Mouse (Mus musculus): ENCODE results near the gene Cdkal1. TPM values are rescaled to one million over a fixed set of nuclear protein-coding genes. Genes with fewer than 3 reads are reported as not detected.
A peak's percentile ranks its signal among the peaks of the same experiment; 100 is the strongest.

Cdkal1 gene
- total and polyA plus RNA-seq, 2 experiments from 2014 or later = 11.1 to 18.9 TPM

DNA sequence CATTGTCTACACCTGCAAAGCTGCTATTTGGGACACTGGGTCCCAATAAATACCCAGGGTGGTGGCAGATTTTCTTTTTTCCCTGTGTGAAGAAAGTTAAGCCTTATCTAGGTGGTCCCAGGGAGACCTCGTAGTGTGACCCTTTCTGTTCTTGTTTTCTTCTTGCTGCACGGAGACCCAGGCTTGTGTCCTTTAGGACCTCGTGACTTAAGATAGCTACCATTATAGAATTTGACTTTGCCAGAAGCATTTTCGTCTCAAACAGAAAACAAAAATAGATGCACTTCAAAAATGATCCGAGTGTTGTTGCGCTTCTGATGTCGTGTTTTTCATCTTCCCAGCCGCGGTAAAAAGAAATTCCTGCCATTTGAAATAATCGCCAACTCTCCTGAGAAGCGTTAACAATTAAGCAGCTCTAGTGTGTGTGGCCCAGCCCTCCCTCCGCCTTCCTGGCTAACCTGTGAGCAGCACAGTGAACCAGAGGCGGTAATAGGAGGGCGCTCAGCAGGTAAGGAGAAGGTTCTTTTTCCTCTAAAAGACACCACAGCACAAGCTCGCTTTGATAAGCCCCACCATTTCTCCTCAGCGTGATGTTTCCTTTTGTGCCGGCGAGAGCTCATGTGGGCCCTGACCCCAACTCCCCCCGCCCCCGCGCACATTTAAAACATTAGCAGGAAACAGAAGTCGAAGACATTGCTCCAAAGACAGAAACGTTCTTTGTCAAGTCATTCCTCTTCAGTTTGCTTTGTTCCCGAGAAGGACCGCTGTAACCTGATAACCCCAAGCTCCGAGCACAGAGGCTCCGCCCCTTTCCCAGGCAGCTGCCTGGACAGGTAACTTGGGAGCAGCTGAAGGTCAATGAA, 645.1 kb downstream of the Cdkal1 start:
- Histone ChIP-seq H3K27ac (no peak overlapping the region), H3K4me2 (ENCODE audit: low read depth, low read length) (peak overlapping the region; percentile 60), H3K27me3 (ENCODE audit: insufficient read depth, low read length) (no peaks in the 10 kb centered on the region), H3K4me1 (ENCODE audit: insufficient read depth, low read length) (peaks cover 6% of the 10 kb centered on the region; the same call in 1 of the 2 replicates), H3K36me3 (ENCODE audit: insufficient read depth, low read length) (no peaks in the 10 kb centered on the region), H3K4me3 (ENCODE audit: low read length) (peak overlapping the region; percentile 28), H3K9me3 (ENCODE audit: low read length) (no peaks in the 10 kb centered on the region), H3K9ac (replicated peaks; ENCODE audit: low read length) (peak overlapping the region; percentile 35)
- no peak for TF ChIP-seq CTCF (IDR thresholded peaks at IDR 0.05; ENCODE audit: low read depth)
- ATAC-seq = peak; percentile 66; the same call in 1 of the 2 replicates
- DNase-seq (ENCODE audit: low spot score) = peak; percentile 44
- 4% methylated on average over 27 of the region's 27 CpGs for WGBS

DNA sequence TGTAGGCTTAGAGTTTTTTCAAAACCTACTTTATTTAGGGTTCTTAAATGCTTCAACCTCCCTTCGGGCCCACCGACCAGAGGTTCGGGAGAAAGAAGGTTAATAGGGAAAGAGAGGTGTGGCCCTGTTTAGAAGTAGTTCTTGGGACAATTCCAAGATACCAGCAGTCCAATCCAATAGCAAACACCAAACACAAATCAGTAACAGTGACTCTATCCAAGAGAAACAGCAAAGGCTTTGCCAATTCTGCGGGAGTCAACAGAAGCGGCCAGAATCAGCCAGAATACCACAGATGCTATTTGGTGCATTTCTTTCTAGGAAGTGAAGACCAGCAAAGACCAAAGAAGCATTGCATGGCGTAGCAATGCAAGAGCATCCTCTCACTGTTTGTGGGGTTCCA, 646.7 kb downstream of the Cdkal1 start:
- no peaks in the 10 kb centered on the region for H3K36me3 ChIP-seq (ENCODE audit: insufficient read depth, low read length)
- no peak overlapping the region for H3K4me3 ChIP-seq (ENCODE audit: low read length)
- DNase-seq (ENCODE audit: low spot score) (no peak), ATAC-seq (no peak)
- H3K4me2 ChIP-seq (ENCODE audit: low read depth, low read length) = no peak overlapping the region
- no peak overlapping the region for H3K27ac ChIP-seq
- H3K4me1 ChIP-seq (ENCODE audit: insufficient read depth, low read length) = peaks cover 6% of the 10 kb centered on the region; the same call in 1 of the 2 replicates
- WGBS = 88% methylated on average over 6 of the region's 6 CpGs
- no peaks in the 10 kb centered on the region for H3K9me3 ChIP-seq (ENCODE audit: low read length)
- no peaks in the 10 kb centered on the region for H3K27me3 ChIP-seq (ENCODE audit: insufficient read depth, low read length)
- no peak overlapping the region for H3K9ac ChIP-seq (replicated peaks; ENCODE audit: low read length)
- TF ChIP-seq CTCF (IDR thresholded peaks at IDR 0.05; ENCODE audit: low read depth) = no peak

DNA sequence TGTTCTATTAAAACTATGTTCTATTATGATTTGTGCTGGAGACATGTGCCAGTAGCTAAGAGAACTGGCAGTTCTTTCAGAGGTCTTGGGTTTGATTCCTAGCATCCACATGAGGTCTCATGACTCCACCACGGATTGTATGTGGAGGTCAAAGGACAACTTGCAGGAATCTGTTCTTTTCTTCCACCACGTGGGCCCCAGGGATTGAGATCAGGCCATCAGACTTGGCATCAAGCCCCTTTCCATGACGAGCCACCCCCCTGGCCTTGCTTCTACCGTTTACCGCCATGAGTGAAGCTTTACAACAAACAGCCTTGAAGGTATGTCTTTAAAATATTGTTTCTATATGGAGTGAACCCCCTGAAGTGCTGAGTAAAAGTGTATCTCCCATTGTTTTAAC, 651.6 kb downstream of the Cdkal1 start:
- H3K9me3 ChIP-seq (ENCODE audit: low read length) = no peaks in the 10 kb centered on the region
- H3K4me3 ChIP-seq (ENCODE audit: low read length) = no peak overlapping the region
- H3K4me1 ChIP-seq (ENCODE audit: insufficient read depth, low read length) = no peaks in the 10 kb centered on the region
- ATAC-seq (no peak), DNase-seq (ENCODE audit: low spot score) (no peak)
- no peaks in the 10 kb centered on the region for H3K27me3 ChIP-seq (ENCODE audit: insufficient read depth, low read length)
- no peak overlapping the region for H3K4me2 ChIP-seq (ENCODE audit: low read depth, low read length)
- no peak overlapping the region for H3K9ac ChIP-seq (replicated peaks; ENCODE audit: low read length)
- no peak for TF ChIP-seq CTCF (IDR thresholded peaks at IDR 0.05; ENCODE audit: low read depth)
- no peaks in the 10 kb centered on the region for H3K36me3 ChIP-seq (ENCODE audit: insufficient read depth, low read length)
- WGBS = 63% methylated on average over 5 of the region's 5 CpGs
- no peak overlapping the region for H3K27ac ChIP-seq

DNA sequence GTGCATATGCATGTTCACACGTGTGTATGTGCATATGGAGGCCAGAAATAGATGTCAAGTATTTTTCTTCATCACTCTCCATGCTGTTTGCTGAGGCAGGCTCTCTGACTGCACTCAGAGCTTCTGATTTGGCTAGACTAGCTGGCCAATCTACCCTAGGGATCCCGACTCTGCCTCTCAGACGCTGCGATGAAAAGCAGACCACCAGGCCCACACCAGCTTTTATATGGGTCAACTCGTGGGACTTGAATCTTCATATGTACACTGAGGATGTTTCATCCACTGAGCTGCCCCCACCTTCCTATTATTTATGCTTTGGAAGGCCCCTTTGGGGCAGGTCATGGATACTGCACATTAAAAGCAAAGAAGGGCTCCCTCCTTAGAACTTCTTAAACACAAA, 652.0 kb downstream of the Cdkal1 start:
- ATAC-seq (no peak), DNase-seq (ENCODE audit: low spot score) (no peak)
- WGBS = 88% methylated on average over 5 of the region's 5 CpGs
- H3K4me2 ChIP-seq (ENCODE audit: low read depth, low read length) = no peak overlapping the region
- H3K4me3 ChIP-seq (ENCODE audit: low read length) = no peak overlapping the region
- H3K27ac ChIP-seq = no peak overlapping the region
- no peak overlapping the region for H3K9ac ChIP-seq (replicated peaks; ENCODE audit: low read length)
- no peaks in the 10 kb centered on the region for H3K4me1 ChIP-seq (ENCODE audit: insufficient read depth, low read length)
- no peaks in the 10 kb centered on the region for H3K27me3 ChIP-seq (ENCODE audit: insufficient read depth, low read length)
- H3K9me3 ChIP-seq (ENCODE audit: low read length) = no peaks in the 10 kb centered on the region
- TF ChIP-seq CTCF (IDR thresholded peaks at IDR 0.05; ENCODE audit: low read depth) = no peak
- no peaks in the 10 kb centered on the region for H3K36me3 ChIP-seq (ENCODE audit: insufficient read depth, low read length)

DNA sequence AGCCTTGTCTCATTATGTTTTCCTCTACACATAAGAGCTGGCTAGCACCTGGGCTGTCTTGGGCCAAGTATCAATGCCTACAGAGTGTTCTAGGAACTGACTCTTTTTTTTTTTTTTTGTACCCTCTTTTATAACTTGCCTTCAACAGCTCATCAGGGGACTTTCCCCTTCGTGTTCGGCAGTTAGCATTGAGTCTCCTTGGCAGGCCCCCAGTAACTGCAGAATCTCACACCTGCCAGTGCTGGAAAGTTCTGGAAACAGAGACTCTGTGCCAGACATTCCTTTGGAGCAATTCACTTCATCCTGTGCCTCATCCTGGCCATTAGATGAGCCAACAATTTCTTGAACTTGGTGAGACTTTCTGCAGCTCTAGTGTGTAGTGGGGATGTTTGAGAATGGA, 652.9 kb downstream of the Cdkal1 start:
- no peaks in the 10 kb centered on the region for H3K9me3 ChIP-seq (ENCODE audit: low read length)
- H3K9ac ChIP-seq (replicated peaks; ENCODE audit: low read length) = no peak overlapping the region
- DNase-seq (ENCODE audit: low spot score) (no peak), ATAC-seq (no peak)
- no peaks in the 10 kb centered on the region for H3K36me3 ChIP-seq (ENCODE audit: insufficient read depth, low read length)
- no peak overlapping the region for H3K4me2 ChIP-seq (ENCODE audit: low read depth, low read length)
- no peak for TF ChIP-seq CTCF (IDR thresholded peaks at IDR 0.05; ENCODE audit: low read depth)
- no peaks in the 10 kb centered on the region for H3K4me1 ChIP-seq (ENCODE audit: insufficient read depth, low read length)
- no peak overlapping the region for H3K4me3 ChIP-seq (ENCODE audit: low read length)
- no peaks in the 10 kb centered on the region for H3K27me3 ChIP-seq (ENCODE audit: insufficient read depth, low read length)
- WGBS = 42% methylated on average over 2 of the region's 2 CpGs
- H3K27ac ChIP-seq = no peak overlapping the region

DNA sequence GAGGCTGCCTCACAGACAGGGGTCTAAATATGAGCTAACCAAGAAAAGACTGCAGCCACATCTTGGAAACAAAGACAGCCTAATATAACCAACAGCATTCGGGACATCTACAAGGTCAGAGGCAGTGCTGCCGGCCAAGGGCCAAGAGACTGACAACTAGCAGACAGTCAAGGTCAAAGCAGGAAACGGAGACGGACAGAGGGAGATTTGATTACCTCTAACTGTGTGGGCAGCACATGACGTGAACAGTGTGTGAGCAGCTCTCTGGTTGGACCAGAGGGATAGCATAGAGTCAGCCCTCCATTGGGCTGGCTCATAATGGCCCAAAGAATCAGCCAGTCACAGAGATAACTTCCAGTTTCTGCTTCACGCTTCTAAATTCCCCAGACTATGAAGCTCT, 655.8 kb downstream of the Cdkal1 start:
- Histone ChIP-seq H3K27ac (no peak overlapping the region), H3K9ac (replicated peaks; ENCODE audit: low read length) (no peak overlapping the region), H3K36me3 (ENCODE audit: insufficient read depth, low read length) (no peaks in the 10 kb centered on the region), H3K27me3 (ENCODE audit: insufficient read depth, low read length) (no peaks in the 10 kb centered on the region), H3K9me3 (ENCODE audit: low read length) (no peaks in the 10 kb centered on the region), H3K4me2 (ENCODE audit: low read depth, low read length) (no peak overlapping the region), H3K4me3 (ENCODE audit: low read length) (no peak overlapping the region), H3K4me1 (ENCODE audit: insufficient read depth, low read length) (no peaks in the 10 kb centered on the region; the same call in 1 of the 2 replicates)
- ATAC-seq (peak; percentile 41; the same call in 1 of the 2 replicates), DNase-seq (ENCODE audit: low spot score) (no peak)
- TF ChIP-seq CTCF (IDR thresholded peaks at IDR 0.05; ENCODE audit: low read depth) = no peak
- WGBS = 41% methylated on average over 6 of the region's 6 CpGs
